Mouse (Mus musculus) CD4-positive, CD25-positive, alpha-beta regulatory T cell, adult 2 months (primary cell): ENCODE measurements around the gene Nr2e3.

ENCODE experiments used
- DNase-seq: peaks from one replicate; pipeline ENCODE4 v3.0.0-alpha.2; 2012; ENCODE audit warnings: low read depth, low spot score

Gene Nr2e3

GRCm38 (mm10) chr9:59951001-59951750 is 9.3 kb downstream of the Nr2e3 start:
- DNase-seq = no peak

- DNase-seq = no peak
Measured at GRCm38 (mm10) chr9:59949981-59950380, 10.5 kb downstream of the Nr2e3 start.

GRCm38 (mm10) chr9:59949511-59949910 is 10.9 kb downstream of the Nr2e3 start:
- DNase-seq = no peak

GRCm38 (mm10) chr9:59948691-59949250 is 11.7 kb downstream of the Nr2e3 start:
- no peak for DNase-seq

- no peak for DNase-seq
Measured at GRCm38 (mm10) chr9:59948226-59948625, 12.2 kb downstream of the Nr2e3 start.

- no peak for DNase-seq
Measured at GRCm38 (mm10) chr9:59947271-59947670, 13.2 kb downstream of the Nr2e3 start.

- no peak for DNase-seq
Measured at GRCm38 (mm10) chr9:59945241-59945640, 15.2 kb downstream of the Nr2e3 start.

GRCm38 (mm10) chr9:59943826-59944225 is 16.6 kb downstream of the Nr2e3 start:
- no peak for DNase-seq

- DNase-seq = peak; percentile 24
Measured at GRCm38 (mm10) chr9:59942501-59943085, 17.9 kb downstream of the Nr2e3 start.

- DNase-seq = peak; percentile 91
Measured at GRCm38 (mm10) chr9:59941885-59942350, 18.5 kb downstream of the Nr2e3 start.

- peak; percentile 88 for DNase-seq
Measured at GRCm38 (mm10) chr9:59940913-59941884, 19.3 kb downstream of the Nr2e3 start.

- DNase-seq = peak; percentile 27
Measured at GRCm38 (mm10) chr9:59939691-59940090, 20.8 kb downstream of the Nr2e3 start.

- DNase-seq = peak; percentile 54
Measured at GRCm38 (mm10) chr9:59938529-59938928, 21.9 kb downstream of the Nr2e3 start.

GRCm38 (mm10) chr9:59935866-59936265 is 24.6 kb downstream of the Nr2e3 start:
- DNase-seq = peak; percentile 57

- DNase-seq = no peak
Measured at GRCm38 (mm10) chr9:59930248-59930647, 30.2 kb downstream of the Nr2e3 start.

GRCm38 (mm10) chr9:59914761-59915160 is 45.7 kb downstream of the Nr2e3 start:
- DNase-seq = no peak

- no peak for DNase-seq
Measured at GRCm38 (mm10) chr9:59903382-59903781, 57.1 kb downstream of the Nr2e3 start.
